Mouse (Mus musculus): ENCODE measurements around the gene Grcc10. TPM values are rescaled to one million over a fixed set of nuclear protein-coding genes. Genes with fewer than 3 reads are reported as not detected.

Grcc10 gene
- polyA plus RNA-seq (2017; shearing (Covaris generic)): 417 TPM

DNA sequence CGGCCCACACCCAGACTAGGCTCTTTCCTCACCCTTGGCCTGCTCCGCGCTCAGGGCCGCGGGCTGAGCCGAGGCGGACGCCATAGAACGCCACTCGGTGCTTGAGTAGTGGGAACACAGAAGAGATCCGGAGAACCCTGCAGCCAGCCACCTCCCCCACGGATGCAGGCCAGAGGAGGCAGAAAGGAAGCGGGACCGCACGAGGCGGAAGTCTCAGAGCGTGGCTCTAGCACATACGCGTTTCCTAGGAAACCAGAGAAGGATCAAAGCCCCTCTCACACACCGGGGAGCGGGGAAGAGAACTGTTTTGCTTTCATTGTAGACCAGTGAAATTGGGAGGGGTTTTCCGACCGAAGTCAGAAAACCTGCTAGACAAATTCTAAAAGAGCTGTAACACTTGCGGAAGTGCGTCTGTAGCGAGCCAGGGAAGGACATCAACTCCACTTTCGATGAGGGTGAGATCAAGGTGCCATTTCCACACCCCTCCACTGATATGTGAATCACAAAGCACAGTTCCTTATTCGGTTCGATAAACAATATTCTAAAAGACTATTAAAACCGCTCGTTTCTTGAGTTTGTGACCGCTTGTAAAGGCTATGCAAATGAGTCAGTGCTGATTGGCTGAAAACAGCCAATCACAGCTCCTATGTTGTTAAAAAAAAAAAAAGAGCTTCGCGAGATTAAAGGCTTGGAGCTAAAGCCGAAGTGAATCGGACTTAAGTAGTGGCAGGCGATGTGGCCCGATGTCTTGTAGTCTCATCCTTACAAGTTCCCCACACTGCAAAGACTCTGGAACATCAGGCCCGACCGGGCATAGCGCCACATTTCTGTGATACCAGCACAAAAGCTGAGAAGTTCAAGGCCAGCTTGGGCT, at the start of gene Grcc10:
Grcc10 (minus strand) TSS at position 487 of the 874 bp plus-strand sequence.

DNA sequence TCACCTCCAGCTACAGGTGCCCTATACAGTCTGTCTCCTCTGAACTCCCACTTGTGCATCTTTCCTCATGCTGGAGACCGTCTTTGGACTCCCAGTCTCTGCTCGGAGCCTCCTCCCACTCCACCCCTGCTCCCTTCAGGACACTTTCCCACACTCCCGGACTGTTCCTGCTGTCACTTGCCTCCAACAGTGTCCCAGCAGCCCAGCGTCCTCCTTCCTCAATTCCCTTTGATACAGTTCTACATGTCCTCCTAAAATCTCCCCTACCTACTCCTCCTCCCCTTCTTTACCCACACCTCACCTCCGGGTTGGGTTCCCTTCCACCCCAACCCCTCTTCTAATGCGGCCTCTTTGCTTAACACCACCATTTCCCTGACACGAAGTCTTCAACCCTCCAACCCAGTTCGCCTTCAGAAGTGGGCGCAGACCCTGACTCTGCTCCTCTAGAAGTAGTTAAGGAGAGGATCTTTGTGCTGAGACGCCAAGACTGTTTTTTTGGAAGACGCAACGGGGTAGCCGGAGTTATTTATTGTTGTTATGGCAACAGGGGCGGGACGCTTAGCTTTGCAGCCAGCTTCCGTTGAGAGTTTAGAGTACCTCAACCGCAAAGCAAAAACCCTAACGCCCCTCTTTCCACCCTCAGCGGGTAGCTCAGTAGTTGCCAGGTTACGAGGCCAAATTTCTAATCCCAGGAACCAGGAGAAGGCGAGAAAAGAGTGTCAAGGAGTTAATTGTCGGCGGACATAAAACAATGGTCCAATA, 38.2 kb upstream of the Grcc10 start, which contains the start of gene Lrrc23:
Lrrc23 (minus strand) TSS at position 506 of the 762 bp plus-strand sequence.

DNA sequence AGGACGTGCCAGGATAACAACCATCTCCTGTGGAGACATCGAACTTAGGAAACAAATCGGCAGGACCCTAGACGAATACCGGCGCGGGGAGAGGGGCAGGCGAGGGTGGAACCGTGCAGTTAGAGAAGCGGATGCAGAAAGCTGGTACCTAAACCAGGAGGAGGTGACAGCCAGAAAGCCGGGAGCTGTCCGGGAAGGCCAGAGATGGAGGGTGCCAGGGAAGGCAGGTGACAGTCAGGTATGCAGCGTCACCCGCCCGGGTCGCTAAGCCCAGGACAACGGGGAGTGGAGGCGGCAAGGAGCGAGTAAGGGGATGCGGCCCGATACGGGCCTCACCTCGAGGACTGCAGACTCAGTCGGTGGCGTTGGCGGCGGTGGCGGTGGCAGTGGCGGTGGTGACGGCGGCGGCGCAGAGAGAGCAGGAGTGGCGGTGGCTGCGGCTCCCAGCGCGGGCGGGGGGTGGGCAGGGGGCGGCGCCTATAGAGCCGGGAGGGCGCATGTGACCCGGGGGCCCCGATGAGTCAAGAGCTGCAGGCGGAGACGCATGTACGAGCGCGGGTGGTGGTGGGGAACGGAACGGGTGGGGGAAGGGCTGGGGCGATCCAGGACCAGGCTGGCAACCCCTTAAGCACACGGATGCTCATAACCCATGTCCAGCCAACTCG, 28.1 kb upstream of the Grcc10 start, which contains the start of gene Eno2:
Eno2 (minus strand) TSS at position 573 of the 665 bp plus-strand sequence.

DNA sequence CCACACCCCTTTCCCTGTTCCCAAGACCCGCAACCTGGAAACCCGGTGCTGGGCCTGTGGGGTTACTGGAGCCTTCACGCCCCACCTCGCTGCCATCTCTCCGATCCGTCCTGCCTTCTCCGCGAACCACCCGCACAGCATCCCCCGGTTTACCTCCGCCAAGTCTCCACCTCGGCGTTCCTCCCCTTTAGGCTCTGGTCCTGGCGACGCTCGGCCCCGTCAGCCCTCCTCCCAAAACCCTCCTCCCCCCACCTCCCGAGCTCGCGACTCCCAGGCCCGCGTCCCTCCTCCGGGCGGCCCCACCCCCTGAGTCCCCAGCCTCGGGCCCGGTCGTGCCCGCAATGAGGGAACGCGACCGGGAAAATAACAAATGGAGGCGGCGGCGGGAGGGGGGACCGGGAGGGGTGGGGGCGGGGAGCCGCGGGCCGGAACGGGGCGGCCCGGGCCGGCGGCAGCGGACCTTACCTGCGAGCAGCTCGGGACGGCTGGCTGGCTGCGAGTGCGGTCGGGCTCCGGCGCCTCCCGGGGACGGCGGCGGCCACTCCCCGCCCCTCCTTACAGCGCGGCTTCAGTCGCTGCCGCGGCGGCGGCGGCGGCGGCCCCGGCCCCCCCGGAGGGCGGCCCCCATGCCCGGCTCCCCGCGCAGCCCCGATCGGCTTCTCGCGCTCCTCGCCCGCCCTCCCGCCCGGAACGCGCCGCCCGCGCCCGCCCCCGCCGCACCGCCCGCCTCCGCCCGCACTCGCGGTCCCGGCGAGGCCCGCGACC, 14.8 kb upstream of the Grcc10 start, which contains the start of the genes Gm45234 and Atn1:
Gm45234 (minus strand) TSS at position 191 of the 765 bp plus-strand sequence.
Atn1 (minus strand) TSS at position 694 of the 765 bp plus-strand sequence.

DNA sequence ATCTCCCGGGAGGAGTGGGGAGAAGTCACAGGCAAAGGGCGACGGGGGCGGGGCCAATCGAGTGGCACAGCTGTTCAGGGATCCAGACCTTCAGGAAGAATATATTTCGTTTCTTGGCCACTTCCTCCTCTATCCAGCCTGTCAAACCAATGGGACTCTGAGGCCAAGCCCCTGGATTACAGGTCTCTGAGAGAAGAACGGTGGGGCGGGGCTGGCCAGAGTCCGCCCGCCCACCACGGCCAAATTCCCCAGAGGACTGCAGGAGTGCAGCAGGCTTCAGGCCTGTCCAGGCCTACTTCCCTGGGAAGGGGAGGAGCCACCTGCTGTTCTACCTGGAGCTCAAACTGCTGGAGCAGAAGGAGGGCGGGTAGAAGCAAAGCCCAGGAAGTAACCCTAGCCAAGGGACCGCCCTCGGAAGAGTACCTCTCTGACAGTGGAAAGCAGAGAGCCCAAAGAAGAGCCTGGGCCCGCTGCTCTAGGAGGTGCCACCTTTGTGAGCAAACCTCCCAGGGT, 2.6 kb downstream of the Grcc10 start, which contains the start of gene Ptpn6:
Ptpn6 (minus strand) TSS at position 204 of the 513 bp plus-strand sequence.

DNA sequence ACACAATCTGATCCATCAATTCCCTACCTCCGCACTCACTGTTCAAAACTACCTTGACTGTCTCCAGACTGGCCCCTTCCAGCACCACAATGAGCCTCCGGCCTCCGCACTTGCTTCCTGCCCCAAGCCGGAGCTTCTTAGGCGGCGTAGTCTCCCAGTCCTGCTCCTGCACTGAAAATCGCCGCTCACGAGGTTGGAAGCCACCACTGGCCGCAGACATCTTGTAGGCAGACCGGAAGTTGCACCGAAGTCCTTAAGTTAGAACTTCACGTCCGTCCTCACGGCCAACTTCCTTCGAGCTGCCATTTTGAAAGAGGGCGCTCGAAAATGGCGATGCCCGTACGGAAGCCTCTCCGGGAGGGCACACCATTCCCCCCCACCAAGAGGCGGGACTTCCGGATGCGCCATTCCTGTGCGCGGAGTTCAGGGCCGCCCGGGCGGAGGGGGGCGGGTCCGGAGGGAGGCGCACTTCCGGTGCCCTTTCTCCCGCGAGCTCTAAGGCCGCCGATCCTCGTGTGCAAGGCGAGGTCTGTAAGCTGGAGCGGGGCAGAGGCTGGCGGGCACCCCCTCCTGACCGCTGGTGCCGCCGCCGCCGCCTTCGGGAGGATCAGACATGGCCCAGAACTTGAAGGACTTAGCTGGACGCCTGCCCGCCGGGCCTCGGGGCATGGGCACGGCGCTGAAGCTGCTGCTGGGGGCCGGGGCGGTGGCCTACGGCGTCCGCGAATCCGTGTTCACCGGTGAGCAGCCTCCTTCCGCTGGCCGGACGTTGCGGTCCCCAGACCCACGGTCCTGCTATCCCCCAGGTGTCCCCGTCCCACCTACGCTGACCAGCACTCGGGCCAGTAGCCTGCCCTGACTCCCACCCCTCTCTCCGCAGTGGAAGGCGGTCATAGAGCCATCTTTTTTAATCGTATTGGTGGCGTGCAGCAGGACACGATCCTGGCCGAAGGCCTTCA, 29.1 kb downstream of the Grcc10 start, which contains the start of the genes Emg1 and Phb2:
Emg1 (minus strand) TSS at position 355 of the 959 bp plus-strand sequence.
Phb2 (plus strand) TSS at position 513 of the 959 bp plus-strand sequence.

Other genes with a start within 250 kb of the Grcc10 start
- gene C1rl, start 248.3 kb downstream of the Grcc10 start, polyA plus RNA-seq (2017; shearing (Covaris generic)): not detected
- gene C1ra, start 229.0 kb downstream of the Grcc10 start, polyA plus RNA-seq (2017; shearing (Covaris generic)): 0.07 TPM
- gene C1s1, start 199.0 kb downstream of the Grcc10 start, polyA plus RNA-seq (2017; shearing (Covaris generic)): not detected
- gene C1rb, start 171.1 kb downstream of the Grcc10 start, polyA plus RNA-seq (2017; shearing (Covaris generic)): not detected
- not detected for gene C1s2, start 105.3 kb downstream of the Grcc10 start, polyA plus RNA-seq (2017; shearing (Covaris generic))
- gene Lpcat3, start 78.3 kb downstream of the Grcc10 start, polyA plus RNA-seq (2017; shearing (Covaris generic)): 58.1 TPM
- 298 TPM for gene Emg1, start 29.2 kb downstream of the Grcc10 start, polyA plus RNA-seq (2017; shearing (Covaris generic))
- gene Phb2, start 29.0 kb downstream of the Grcc10 start, polyA plus RNA-seq (2017; shearing (Covaris generic)): 218 TPM
- gene Ptpn6, start 2.7 kb downstream of the Grcc10 start, polyA plus RNA-seq (2017; shearing (Covaris generic)): 385 TPM
- gene Gm45234, start 14.6 kb upstream of the Grcc10 start, polyA plus RNA-seq (2017; shearing (Covaris generic)): not detected
- gene Atn1, start 15.2 kb upstream of the Grcc10 start, polyA plus RNA-seq (2017; shearing (Covaris generic)): 7.2 TPM
- 6.6 TPM for gene Eno2, start 28.3 kb upstream of the Grcc10 start, polyA plus RNA-seq (2017; shearing (Covaris generic))
- 1.3 TPM for gene Lrrc23, start 38.4 kb upstream of the Grcc10 start, polyA plus RNA-seq (2017; shearing (Covaris generic))
- gene Spsb2, start 67.3 kb upstream of the Grcc10 start, polyA plus RNA-seq (2017; shearing (Covaris generic)): 2.7 TPM
- gene Tpi1, start 72.9 kb upstream of the Grcc10 start, polyA plus RNA-seq (2017; shearing (Covaris generic)): 94.6 TPM
- gene Usp5, start 88.1 kb upstream of the Grcc10 start, polyA plus RNA-seq (2017; shearing (Covaris generic)): 116 TPM
- gene Cdca3, start 88.2 kb upstream of the Grcc10 start, polyA plus RNA-seq (2017; shearing (Covaris generic)): 6.9 TPM
- not detected for gene Gnb3, start 98.9 kb upstream of the Grcc10 start, polyA plus RNA-seq (2017; shearing (Covaris generic))
- gene P3h3, start 116.4 kb upstream of the Grcc10 start, polyA plus RNA-seq (2017; shearing (Covaris generic)): 0.20 TPM
- gene Gpr162, start 122.6 kb upstream of the Grcc10 start, polyA plus RNA-seq (2017; shearing (Covaris generic)): 0.38 TPM
- gene Cd4, start 146.8 kb upstream of the Grcc10 start, polyA plus RNA-seq (2017; shearing (Covaris generic)): 401 TPM
- gene Lag3, start 170.3 kb upstream of the Grcc10 start, polyA plus RNA-seq (2017; shearing (Covaris generic)): 3.4 TPM
- gene Ptms, start 178.7 kb upstream of the Grcc10 start, polyA plus RNA-seq (2017; shearing (Covaris generic)): 36.6 TPM
- 200 TPM for gene Mlf2, start 190.0 kb upstream of the Grcc10 start, polyA plus RNA-seq (2017; shearing (Covaris generic))
- gene Cops7a, start 224.2 kb upstream of the Grcc10 start, polyA plus RNA-seq (2017; shearing (Covaris generic)): 84.6 TPM

All from CD4-positive, CD25-positive, alpha-beta regulatory T cell (primary cell).